Mouse (Mus musculus) liver, postnatal 0 days (tissue): ENCODE data around the gene Rap2a. TPM values are rescaled to one million over a fixed set of nuclear protein-coding genes. Genes with fewer than 3 reads are reported as not detected.

Experiments
- ATAC-seq: fragments of 200-750 bp; cut with Nextera tagmentation; 2 replicates; pipeline ENCODE4 v1.8.0; 2017; ENCODE audit warnings: mild to moderate bottlenecking, moderate library complexity
- DNase-seq: peaks from one replicate; pipeline ENCODE4 v3.0.0-alpha.2; 2016
- H3K27ac ChIP-seq: fragments of 300-500 bp; sonication (generic); 2 replicates; pipeline ENCODE4 v1.5.1; 2014; ENCODE audit warnings: antibody characterized with exemption, moderate library complexity, mild to moderate bottlenecking, low read depth
- H3K27me3 ChIP-seq: fragments of 300-500 bp; sonication (generic); 2 replicates; pipeline ENCODE4 v1.6.1; 2014; ENCODE audit warnings: low read length, control low read depth, mixed read lengths; ENCODE audit not compliant: insufficient read depth
- H3K36me3 ChIP-seq: fragments of 300-500 bp; sonication (generic); replicated peaks from 2 replicates; pipeline ENCODE4 v1.6.1; 2014; ENCODE audit warnings: mild to moderate bottlenecking, control low read depth, low read length, moderate library complexity, mixed read lengths; ENCODE audit not compliant: insufficient read depth
- H3K4me1 ChIP-seq: fragments of 300-500 bp; sonication (generic); 2 replicates; pipeline ENCODE4 v1.6.1; 2014; ENCODE audit warnings: antibody characterized with exemption, mild to moderate bottlenecking, control low read depth; ENCODE audit not compliant: insufficient read depth
- H3K4me2 ChIP-seq: fragments of 300-500 bp; sonication (generic); 2 replicates; pipeline ENCODE4 v1.6.1; 2014; ENCODE audit warnings: low read depth, mild to moderate bottlenecking, low read length, moderate library complexity, mixed read lengths
- H3K4me3 ChIP-seq: fragments of 300-500 bp; sonication (generic); 2 replicates; pipeline ENCODE4 v1.5.1; 2014; ENCODE audit warnings: low read depth, low read length
- H3K9ac ChIP-seq: fragments of 300-500 bp; sonication (generic); replicated peaks from 2 replicates; pipeline ENCODE4 v1.6.1; 2014; ENCODE audit warnings: mild to moderate bottlenecking, moderate library complexity
- H3K9me3 ChIP-seq: fragments of 300-500 bp; sonication (generic); 2 replicates; pipeline ENCODE4 v1.6.1; 2016; ENCODE audit warnings: mild to moderate bottlenecking, control low read depth, low read length, mixed read lengths
- CTCF ChIP-seq: sonication (generic); IDR thresholded peaks from 2 replicates; pipeline ENCODE4 v1.5.1; 2016; ENCODE audit warnings: antibody characterized with exemption, low read depth
- EP300 ChIP-seq: IDR thresholded peaks from 2 replicates; pipeline ENCODE4 v1.6.1; 2016; ENCODE audit warnings: antibody characterized with exemption, low read depth, mild to moderate bottlenecking
- WGBS: fragments of 180-500 bp; shearing (Covaris S2); extraction: QIAGEN DNeasy Blood & Tissue Kit; methylation state at CpG from one replicate; pipeline ENCODE4 v1.1.7; 2014; ENCODE audit not compliant: insufficient replicate concordance; 5-methylcytosine and 5-hydroxymethylcytosine counted together
- polyA plus RNA-seq: library from polyadenylated mRNA; unstranded; fragments of >200 nt; fragmentation: Nextera tagmentation; extraction: Ambion mirVana; gene quantifications from 2 replicates; pipeline ENCODE4 v1.2.1, GENCODE M21; 2015

The Rap2a gene
- polyA plus RNA-seq, 1 experiment from 2014 or later = 3.4 TPM

GRCm38 (mm10) chr14:120542445-120542844 lies 64.2 kb downstream of the Rap2a start:
- H3K27me3 ChIP-seq = no peaks in the 10 kb centered on the region
- no peak overlapping the region for H3K4me3 ChIP-seq
- TF ChIP-seq CTCF (no peak), EP300 (no peak)
- DNase-seq (no peak), ATAC-seq (no peak)
- H3K36me3 ChIP-seq = no peaks in the 10 kb centered on the region
- 45% methylated on average over 8 of the region's 8 CpGs for WGBS
- H3K4me2 ChIP-seq = no peak overlapping the region
- H3K4me1 ChIP-seq = no peaks in the 10 kb centered on the region
- no peaks in the 10 kb centered on the region for H3K9me3 ChIP-seq
- H3K9ac ChIP-seq = no peak overlapping the region
- H3K27ac ChIP-seq = no peak overlapping the region

- H3K4me2 ChIP-seq = no peak overlapping the region
Measured at GRCm38 (mm10) chr14:120542976-120543375, 64.7 kb downstream of the Rap2a start.

GRCm38 (mm10) chr14:120543846-120544245 lies 65.6 kb downstream of the Rap2a start:
- 73% methylated on average over 6 of the region's 6 CpGs for WGBS
- DNase-seq = no peak
- H3K4me3 ChIP-seq = no peak overlapping the region

More at GRCm38 (mm10) chr14:120542976-120543375, 64.7 kb downstream of the Rap2a start:
- H3K27ac ChIP-seq = no peak overlapping the region
- no peaks in the 10 kb centered on the region for H3K27me3 ChIP-seq
- H3K4me3 ChIP-seq = no peak overlapping the region
- 64% methylated on average over 3 of the region's 3 CpGs for WGBS
- DNase-seq = no peak
- H3K36me3 ChIP-seq = no peaks in the 10 kb centered on the region
- no peaks in the 10 kb centered on the region for H3K4me1 ChIP-seq
- TF ChIP-seq CTCF (no peak), EP300 (no peak)
- H3K9ac ChIP-seq = no peak overlapping the region
- no peaks in the 10 kb centered on the region for H3K9me3 ChIP-seq
- no peak for ATAC-seq

GRCm38 (mm10) chr14:120544495-120544894 lies 66.3 kb downstream of the Rap2a start:
- Histone ChIP-seq H3K27me3 (no peaks in the 10 kb centered on the region), H3K36me3 (no peaks in the 10 kb centered on the region), H3K4me3 (no peak overlapping the region), H3K27ac (no peak overlapping the region), H3K4me2 (no peak overlapping the region), H3K9me3 (no peaks in the 10 kb centered on the region), H3K4me1 (no peaks in the 10 kb centered on the region), H3K9ac (no peak overlapping the region)
- DNase-seq (no peak), ATAC-seq (peak; percentile 53)
- 44% methylated on average over 6 of the region's 6 CpGs for WGBS
- TF ChIP-seq EP300 = no peak
- TF ChIP-seq CTCF = no peak

More at GRCm38 (mm10) chr14:120543846-120544245, 65.6 kb downstream of the Rap2a start:
- TF ChIP-seq CTCF (no peak), EP300 (peak; percentile 52; the same call in 1 of the 2 replicates)
- peak; percentile 27; the same call in 1 of the 2 replicates for ATAC-seq
- Histone ChIP-seq H3K27ac (no peak overlapping the region), H3K4me2 (no peak overlapping the region), H3K4me1 (no peaks in the 10 kb centered on the region), H3K9ac (no peak overlapping the region), H3K36me3 (no peaks in the 10 kb centered on the region), H3K27me3 (no peaks in the 10 kb centered on the region), H3K9me3 (no peaks in the 10 kb centered on the region)

GRCm38 (mm10) chr14:120544946-120545345 lies 66.7 kb downstream of the Rap2a start:
- no peaks in the 10 kb centered on the region for H3K4me1 ChIP-seq
- 45% methylated on average over 2 of the region's 2 CpGs for WGBS
- ATAC-seq (no peak), DNase-seq (no peak)
- no peak overlapping the region for H3K9ac ChIP-seq
- no peak for TF ChIP-seq CTCF
- no peak for TF ChIP-seq EP300
- no peaks in the 10 kb centered on the region for H3K36me3 ChIP-seq
- no peaks in the 10 kb centered on the region for H3K27me3 ChIP-seq
- H3K4me2 ChIP-seq = no peak overlapping the region
- no peak overlapping the region for H3K27ac ChIP-seq
- H3K9me3 ChIP-seq = no peaks in the 10 kb centered on the region
- no peak overlapping the region for H3K4me3 ChIP-seq

Other genes starting within 250 kb of the Rap2a start
- gene Mbnl2, start 202.8 kb upstream of the Rap2a start, polyA plus RNA-seq = 16.0 and 16.9 TPM in 2 replicates